Mouse (Mus musculus) thymus, adult 2 months (tissue): ENCODE data around the gene Igsf6.

Source experiments
- CTCF ChIP-seq: fragments of 200-500 bp; IDR thresholded peaks from 2 replicates; pipeline ENCODE4 v1.5.1; 2012; ENCODE audit warnings: mild to moderate bottlenecking, control low read depth, low read length, moderate library complexity, borderline replicate concordance; ENCODE audit not compliant: control insufficient read depth, poor library complexity, insufficient read depth; ENCODE audit errors: extremely low read depth
- POLR2A ChIP-seq: fragments of 200-500 bp; IDR thresholded peaks from 2 replicates; pipeline ENCODE4 v1.6.1; 2012; ENCODE audit warnings: mild to moderate bottlenecking, low read length, control low read depth, moderate library complexity; ENCODE audit not compliant: control insufficient read depth, poor library complexity, insufficient read depth; ENCODE audit errors: extremely low read depth

DNA sequence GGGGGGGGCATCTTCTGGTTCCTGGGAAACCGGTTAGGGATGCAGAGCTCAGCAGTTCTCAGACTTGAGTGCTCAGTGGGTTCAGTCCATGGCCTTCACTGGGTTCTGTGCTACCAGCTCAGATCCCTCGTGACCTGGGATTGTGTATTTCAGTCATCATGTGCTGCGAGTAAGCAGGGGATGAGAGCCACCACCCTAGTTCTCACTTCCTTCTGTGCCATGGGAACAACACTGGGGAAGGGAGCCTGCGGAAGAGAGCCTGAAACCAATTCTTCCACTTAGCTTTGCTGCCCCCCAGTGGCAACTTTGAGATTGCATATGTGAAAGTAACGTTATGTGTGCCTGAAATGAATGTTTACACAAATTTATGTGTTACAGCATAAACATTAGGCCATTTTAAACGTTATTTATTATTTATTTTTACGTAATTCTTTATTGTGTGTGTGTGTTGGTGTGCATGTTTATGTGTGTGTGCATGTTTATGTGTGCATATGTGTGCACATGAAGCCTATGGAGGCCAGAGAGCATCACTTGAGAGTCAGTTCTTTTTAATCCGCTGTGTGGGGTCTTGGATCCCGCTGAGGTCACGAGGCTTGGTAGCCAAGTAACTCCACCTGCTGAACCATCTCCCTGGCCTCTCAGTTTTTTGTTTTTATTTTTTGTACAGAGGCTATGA, 45.9 kb upstream of the Igsf6 start:
- peak; percentile 43; the same call in 1 of the 2 replicates for TF ChIP-seq CTCF
- TF ChIP-seq POLR2A, result no peak
